In the genomic region with DNA sequence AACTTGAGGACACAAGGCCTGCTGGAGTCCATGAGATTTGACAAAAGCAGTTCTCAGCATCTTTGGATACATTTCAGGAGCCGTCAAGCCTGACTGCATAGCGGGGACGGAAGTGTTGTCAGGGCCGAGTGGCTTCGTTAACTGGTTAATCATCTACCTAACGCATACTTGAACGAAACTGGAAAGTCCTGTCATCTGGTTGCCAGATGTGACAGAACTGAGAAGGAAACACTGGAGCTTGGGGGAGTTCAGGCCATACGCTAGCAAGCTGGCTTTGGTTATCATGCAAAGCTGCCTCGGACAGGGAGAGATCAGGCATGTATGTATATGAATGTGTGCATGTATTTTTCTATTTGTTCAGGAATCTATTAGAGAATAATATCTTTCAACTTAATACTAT, we compare ENCODE assay signal across 10 mouse cellular contexts. TPM values are rescaled to one million over a fixed set of nuclear protein-coding genes. Genes with fewer than 3 reads are reported as not detected.
A peak's percentile ranks its signal among the peaks of the same experiment; 100 is the strongest.
DNase-seq lines count a peak whose midpoint lies in the region; ATAC-seq and TF ChIP-seq lines count a peak whose summit lies in the region.
"Had no signal": no experiment of that assay in that cellular context is flagged by ENCODE, and none has a peak within 500 bp of the region (broad histone marks: within the 10 kb centered on the region; RNA-seq: fewer than 3 reads in every experiment).

No protein-coding gene starts in this region.

- intact Hi-C loops in heart, postnatal 25 days (cut with DNase I): no loop called here
- intact Hi-C loops in gastrocnemius, postnatal 14 days (cut with DNase I; ENCODE audit: low total_unique reads): no loop called here

- H3K27ac ChIP-seq in CH12.LX (ENCODE audit: insufficient read depth, low read depth): no peak overlapping the region
- no peak overlapping the region for H3K27ac ChIP-seq in embryonic facial prominence, embryonic 11.5 days (replicated peaks; ENCODE audit: low read depth, low read length)
- 0 out of 2 replicates have a peak overlapping the region, but pooled peaks have one; percentile 57 for H3K27ac ChIP-seq in kidney, embryonic 15.5 days
- H3K27ac ChIP-seq in lung, embryonic 14.5 days (ENCODE audit: low read depth): no peak overlapping the region
- no peak overlapping the region for H3K27ac ChIP-seq in forebrain, postnatal 0 days (ENCODE audit: low read depth, low read length)
- no peak overlapping the region for H3K27ac ChIP-seq in midbrain, embryonic 14.5 days (replicated peaks; ENCODE audit: low read depth, low read length)
- H3K27ac ChIP-seq: liver, embryonic 15.5 days had no signal

- TF ChIP-seq POLR2A in CH12.LX (IDR thresholded peaks at IDR 0.05; ENCODE audit: low read depth, low read length): no peak

- dilution Hi-C loops in CH12.LX (cut with MboI; ENCODE audit: extremely low pct_ligation_motif_present, extremely low pct_unique_long_range_greater_than_20kb, low sequenced_read_pairs): no loop called here

- no peak overlapping the region for H3K9ac ChIP-seq in CH12.LX (ENCODE audit: insufficient read depth, low read depth)
- H3K9ac ChIP-seq in embryonic facial prominence, embryonic 11.5 days (replicated peaks; ENCODE audit: low read length): no peak overlapping the region
- no peak overlapping the region for H3K9ac ChIP-seq in kidney, embryonic 15.5 days
- no peak overlapping the region for H3K9ac ChIP-seq in lung, embryonic 14.5 days
- H3K9ac ChIP-seq in forebrain, postnatal 0 days: no peak overlapping the region
- no peak overlapping the region for H3K9ac ChIP-seq in midbrain, embryonic 14.5 days (replicated peaks; ENCODE audit: low read length)
- H3K9ac ChIP-seq: liver, embryonic 15.5 days had no signal

- no peaks in the 10 kb centered on the region for H3K27me3 ChIP-seq in CH12.LX (replicated peaks)
- no peaks in the 10 kb centered on the region for H3K27me3 ChIP-seq in embryonic facial prominence, embryonic 11.5 days (ENCODE audit: control insufficient read depth, insufficient read depth, low read length)
- H3K27me3 ChIP-seq in kidney, embryonic 15.5 days: no peaks in the 10 kb centered on the region
- H3K27me3 ChIP-seq in lung, embryonic 14.5 days (ENCODE audit: insufficient read depth, low read length): no peaks in the 10 kb centered on the region
- no peaks in the 10 kb centered on the region for H3K27me3 ChIP-seq in forebrain, postnatal 0 days (ENCODE audit: insufficient read depth, low read length)
- H3K27me3 ChIP-seq in midbrain, embryonic 14.5 days (ENCODE audit: control insufficient read depth, insufficient read depth, low read length): no peaks in the 10 kb centered on the region
- H3K27me3 ChIP-seq: liver, embryonic 15.5 days had no signal

- peak; percentile 80 for DNase-seq in CH12.LX (ENCODE audit: extremely low read depth)
- peak; percentile 90 for DNase-seq in embryonic facial prominence, embryonic 11.5 days (ENCODE audit: low spot score)
- peak; percentile 73 for DNase-seq in lung, embryonic 14.5 days
- no peak for DNase-seq in heart, postnatal 25 days (ENCODE audit: low spot score)
- DNase-seq in forebrain, postnatal 0 days: no peak
- no peak for DNase-seq in midbrain, embryonic 14.5 days
- no peak for DNase-seq in gastrocnemius, postnatal 14 days
- DNase-seq: retina, postnatal 1 day had no signal

- no peaks in the 10 kb centered on the region for H3K79me2 ChIP-seq in CH12.LX (replicated peaks; ENCODE audit: control insufficient read depth, extremely low read depth, insufficient read depth, poor library complexity, severe bottlenecking)

- peak overlapping the region; percentile 9 for H3K4me2 ChIP-seq in CH12.LX (ENCODE audit: insufficient read depth, low read depth, poor library complexity, severe bottlenecking)
- H3K4me2 ChIP-seq in embryonic facial prominence, embryonic 11.5 days (ENCODE audit: low read depth, low read length): no peak overlapping the region
- H3K4me2 ChIP-seq in kidney, embryonic 15.5 days: no peak overlapping the region
- no peak overlapping the region for H3K4me2 ChIP-seq in lung, embryonic 14.5 days
- H3K4me2 ChIP-seq in forebrain, postnatal 0 days (ENCODE audit: low read depth): no peak overlapping the region
- H3K4me2 ChIP-seq in midbrain, embryonic 14.5 days (ENCODE audit: low read length): no peak overlapping the region
- H3K4me2 ChIP-seq: liver, embryonic 15.5 days had no signal

- peak; percentile 71 for TF ChIP-seq EP300 in CH12.LX (IDR thresholded peaks at IDR 0.05; ENCODE audit: low read length)

- TF ChIP-seq CTCF in CH12.LX (conservative IDR thresholded peaks at IDR 0.05 in 1 of 2, IDR thresholded peaks at IDR 0.05 in 1 of 2; ENCODE audit: low read depth in 2 of 2, low read length in 2 of 2): no peak
- TF ChIP-seq CTCF in lung, embryonic 14.5 days (IDR thresholded peaks at IDR 0.05; ENCODE audit: low read depth): no peak
- no peak for TF ChIP-seq CTCF in forebrain, postnatal 0 days (IDR thresholded peaks at IDR 0.05; ENCODE audit: low read depth)

- no peaks in the 10 kb centered on the region for H3K36me3 ChIP-seq in CH12.LX (replicated peaks in 1 of 2; ENCODE audit: control insufficient read depth in 1 of 2, insufficient read depth in 1 of 2, low read length in 1 of 2)
- H3K36me3 ChIP-seq in embryonic facial prominence, embryonic 11.5 days (replicated peaks; ENCODE audit: control insufficient read depth, insufficient read depth, low read depth, low read length): no peaks in the 10 kb centered on the region
- H3K36me3 ChIP-seq in kidney, embryonic 15.5 days: no peaks in the 10 kb centered on the region
- H3K36me3 ChIP-seq in lung, embryonic 14.5 days (ENCODE audit: insufficient read depth): no peaks in the 10 kb centered on the region
- no peaks in the 10 kb centered on the region for H3K36me3 ChIP-seq in forebrain, postnatal 0 days (ENCODE audit: insufficient read depth)
- no peaks in the 10 kb centered on the region for H3K36me3 ChIP-seq in midbrain, embryonic 14.5 days (ENCODE audit: control insufficient read depth, insufficient read depth, low read length)
- H3K36me3 ChIP-seq: liver, embryonic 15.5 days had no signal

- in situ Hi-C loops in CH12.LX (cut with MboI; ENCODE audit: low pct_ligation_motif_present, low pct_unique_long_range_greater_than_20kb, low sequenced_read_pairs): no loop called here

- H3K4me1 ChIP-seq in CH12.LX (ENCODE audit: control insufficient read depth in 1 of 2, insufficient read depth in 2 of 2): peaks cover 5 to 51% of the 10 kb centered on the region in 2 experiments
- no peaks in the 10 kb centered on the region; the same call in 1 of the 2 replicates for H3K4me1 ChIP-seq in embryonic facial prominence, embryonic 11.5 days (ENCODE audit: control insufficient read depth, insufficient read depth, low read length)
- peaks cover 22% of the 10 kb centered on the region for H3K4me1 ChIP-seq in kidney, embryonic 15.5 days
- H3K4me1 ChIP-seq in lung, embryonic 14.5 days (ENCODE audit: insufficient read depth): no peaks in the 10 kb centered on the region
- no peaks in the 10 kb centered on the region for H3K4me1 ChIP-seq in forebrain, postnatal 0 days (ENCODE audit: insufficient read depth)
- H3K4me1 ChIP-seq in midbrain, embryonic 14.5 days (ENCODE audit: control insufficient read depth, insufficient read depth, low read length): 0 out of 2 replicates have a peak, but pooled peaks cover under 1% of the 10 kb centered on the region
- H3K4me1 ChIP-seq: liver, embryonic 15.5 days had no signal

- peaks cover 13% of the 10 kb centered on the region for H3K9me3 ChIP-seq in CH12.LX (replicated peaks; ENCODE audit: low read length)
- no peaks in the 10 kb centered on the region for H3K9me3 ChIP-seq in embryonic facial prominence, embryonic 11.5 days (replicated peaks; ENCODE audit: control insufficient read depth, low read length)
- H3K9me3 ChIP-seq in kidney, embryonic 15.5 days (replicated peaks): no peaks in the 10 kb centered on the region
- no peaks in the 10 kb centered on the region for H3K9me3 ChIP-seq in lung, embryonic 14.5 days (ENCODE audit: low read depth, low read length)
- no peaks in the 10 kb centered on the region for H3K9me3 ChIP-seq in forebrain, postnatal 0 days (ENCODE audit: low read length)
- 0 out of 2 replicates have a peak, but pooled peaks cover 3% of the 10 kb centered on the region for H3K9me3 ChIP-seq in midbrain, embryonic 14.5 days (ENCODE audit: control insufficient read depth, low read length)
- H3K9me3 ChIP-seq: liver, embryonic 15.5 days had no signal

- ATAC-seq in embryonic facial prominence, embryonic 11.5 days (replicated peaks; ENCODE audit: insufficient number of reproducible peaks, low FRiP score, low TSS enrichment, low read depth): no peak; the same call in 1 of the 2 replicates
- ATAC-seq in kidney, embryonic 15.5 days (replicated peaks; ENCODE audit: low FRiP score): peak; percentile 83
- ATAC-seq in lung, embryonic 14.5 days (ENCODE audit: insufficient read depth): peak; percentile 54; the same call in 1 of the 2 replicates
- no peak for ATAC-seq in forebrain, postnatal 0 days
- no peak for ATAC-seq in midbrain, embryonic 14.5 days (ENCODE audit: low FRiP score, low TSS enrichment)

- H3K4me3 ChIP-seq in CH12.LX (replicated peaks in 1 of 3; ENCODE audit: low read depth in 2 of 3, low read length in 2 of 3, poor library complexity in 1 of 3): no peak overlapping the region
- H3K4me3 ChIP-seq in embryonic facial prominence, embryonic 11.5 days (ENCODE audit: low read depth, low read length): no peak overlapping the region
- no peak overlapping the region for H3K4me3 ChIP-seq in kidney, embryonic 15.5 days (replicated peaks)
- no peak overlapping the region for H3K4me3 ChIP-seq in lung, embryonic 14.5 days (ENCODE audit: low read depth, low read length)
- H3K4me3 ChIP-seq in forebrain, postnatal 0 days (ENCODE audit: low read depth, low read length): no peak overlapping the region
- H3K4me3 ChIP-seq in midbrain, embryonic 14.5 days (replicated peaks; ENCODE audit: low read depth, low read length): no peak overlapping the region
- H3K4me3 ChIP-seq: liver, embryonic 15.5 days had no signal

- no peak; the same call in none of the 2 replicates for TF ChIP-seq RAD21 in CH12.LX (IDR thresholded peaks at IDR 0.05; ENCODE audit: low read depth, low read length)

- 17% methylated on average over 9 of the region's 9 CpGs for WGBS in embryonic facial prominence, embryonic 11.5 days
- 36% methylated on average over 9 of the region's 9 CpGs for WGBS in kidney, embryonic 15.5 days
- WGBS in lung, embryonic 14.5 days: 43% methylated on average over 9 of the region's 9 CpGs
- WGBS in forebrain, postnatal 0 days: 48% methylated on average over 9 of the region's 9 CpGs
- WGBS in midbrain, embryonic 14.5 days: 59% methylated on average over 9 of the region's 9 CpGs

RNA-seq across cellular contexts. Expression of a gene that starts 45.8 kb away (rescaled TPM):
- total RNA-seq in CH12.LX (2012; rRNA removed): 44.8 and 46.9 TPM in 2 replicates
- 83.3 and 83.5 TPM in 2 replicates for total RNA-seq in CH12.LX (2014; rRNA removed)
- 81.8 and 85.9 TPM in 2 replicates for polyA plus RNA-seq in CH12.LX (2012; ENCODE audit: insufficient read length, low read depth)
- polyA plus RNA-seq in embryonic facial prominence, embryonic 11.5 days (2014; fragmentation: Nextera tagmentation; extraction: Ambion mirVana): 65.3 and 69.8 TPM in 2 replicates
- polyA plus RNA-seq in kidney, embryonic 15.5 days (2015; fragmentation: Nextera tagmentation; extraction: Ambion mirVana): 68.8 and 76.0 TPM in 2 replicates
- 86.3 and 89.0 TPM in 2 replicates for polyA plus RNA-seq in lung, embryonic 14.5 days (2014; fragmentation: Nextera tagmentation; extraction: Ambion mirVana)
- 10 to 100 TPM; 89.6 to 99.7 TPM for total RNA-seq in heart, postnatal 25 days (2021)
- 122 TPM in 2 replicates for total RNA-seq in forebrain, postnatal 0 days (2014; rRNA removed)
- 68.0 and 79.3 TPM in 2 replicates for polyA plus RNA-seq in forebrain, postnatal 0 days (2015; fragmentation: Nextera tagmentation; extraction: Ambion mirVana)
- polyA plus RNA-seq in midbrain, embryonic 14.5 days (2014; fragmentation: Nextera tagmentation; extraction: Ambion mirVana): 75.7 and 87.9 TPM in 2 replicates
- 10 to 100 TPM; 79.5 to 82.3 TPM for total RNA-seq in gastrocnemius, postnatal 14 days (2021)

Comparison
In these comparisons a context has a peak if more than half of its experiments do, and no peak if none do; other contexts are left out.
1. DNase-seq: peak in CH12.LX (single experiment), embryonic facial prominence, embryonic 11.5 days (single experiment) and lung, embryonic 14.5 days (single experiment); none in heart, postnatal 25 days (single experiment), forebrain, postnatal 0 days (single experiment), midbrain, embryonic 14.5 days (single experiment) and gastrocnemius, postnatal 14 days (single experiment).
2. ATAC-seq: peak in kidney, embryonic 15.5 days (single experiment) and lung, embryonic 14.5 days (single experiment); none in embryonic facial prominence, embryonic 11.5 days (single experiment), forebrain, postnatal 0 days (single experiment) and midbrain, embryonic 14.5 days (single experiment).